Mouse (Mus musculus) spleen, adult 12 weeks (tissue): ENCODE measurements around the gene Fgfr3.

Experiments
- DNase-seq: peaks from one replicate; pipeline ENCODE4 v3.0.0; 2022; ENCODE audit warnings: low spot score

Fgfr3 gene

GRCm38 (mm10) chr5:33721541-33722265 is at the start of gene Fgfr3:
Gene Fgfr3 (plus strand): TSS chr5:33721674.
- DNase-seq: no peak

- no peak for DNase-seq
Measured at GRCm38 (mm10) chr5:33674439-33674838, 47.0 kb upstream of the Fgfr3 start.

GRCm38 (mm10) chr5:33675964-33676363 is 45.5 kb upstream of the Fgfr3 start:
- no peak for DNase-seq

GRCm38 (mm10) chr5:33678244-33678643 is 43.2 kb upstream of the Fgfr3 start:
- no peak for DNase-seq

- DNase-seq: no peak
Measured at GRCm38 (mm10) chr5:33681044-33681443, 40.4 kb upstream of the Fgfr3 start.

GRCm38 (mm10) chr5:33681611-33682388 is 39.7 kb upstream of the Fgfr3 start:
- no peak for DNase-seq

GRCm38 (mm10) chr5:33682963-33683362 is 38.5 kb upstream of the Fgfr3 start:
- DNase-seq: no peak

- DNase-seq: no peak
Measured at GRCm38 (mm10) chr5:33683897-33684652, 37.4 kb upstream of the Fgfr3 start.

- no peak for DNase-seq
Measured at GRCm38 (mm10) chr5:33684932-33685331, 36.5 kb upstream of the Fgfr3 start.

GRCm38 (mm10) chr5:33687142-33687541 is 34.3 kb upstream of the Fgfr3 start:
- no peak for DNase-seq

- no peak for DNase-seq
Measured at GRCm38 (mm10) chr5:33688278-33689220, 32.9 kb upstream of the Fgfr3 start.

GRCm38 (mm10) chr5:33689221-33689844 is 32.1 kb upstream of the Fgfr3 start:
- DNase-seq: no peak

- no peak for DNase-seq
Measured at GRCm38 (mm10) chr5:33689852-33690645, 31.4 kb upstream of the Fgfr3 start.

- DNase-seq: no peak
Measured at GRCm38 (mm10) chr5:33692393-33692792, 29.1 kb upstream of the Fgfr3 start.

GRCm38 (mm10) chr5:33694461-33694847 is 27.0 kb upstream of the Fgfr3 start:
- no peak for DNase-seq

GRCm38 (mm10) chr5:33694848-33695717 is 26.4 kb upstream of the Fgfr3 start:
- no peak for DNase-seq

GRCm38 (mm10) chr5:33695718-33696121 is 25.8 kb upstream of the Fgfr3 start:
- no peak for DNase-seq

GRCm38 (mm10) chr5:33696430-33696829 is 25.0 kb upstream of the Fgfr3 start:
- DNase-seq: no peak

- DNase-seq: no peak
Measured at GRCm38 (mm10) chr5:33697534-33697933, 23.9 kb upstream of the Fgfr3 start.
